Mouse (Mus musculus): ENCODE measurements at regions not wholly inside any gene's neighbourhood (a gene's known extent, or its start where the extent isn't known, plus 50 kb on each side); places are given as distances from the start of the nearest gene placed in this dataset.

DNA sequence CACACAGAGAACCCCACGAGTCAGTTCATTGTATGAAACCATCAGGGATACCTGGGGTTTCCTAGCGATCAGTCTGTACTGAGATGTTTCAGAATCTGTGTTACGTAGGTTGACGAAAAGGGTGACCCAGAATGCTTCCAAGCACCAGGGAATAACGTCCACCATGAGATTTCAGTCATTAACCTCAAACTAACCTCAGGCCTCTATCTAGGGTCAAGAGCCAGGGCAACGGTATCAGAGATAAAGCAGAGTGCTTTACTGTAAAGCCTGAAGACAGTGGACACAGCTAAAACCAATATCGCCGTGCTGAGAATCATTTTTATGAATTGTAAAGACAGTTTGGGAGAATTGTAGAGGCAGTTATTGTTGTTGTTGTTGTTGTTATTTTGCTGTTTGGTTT, 52.9 kb upstream of the Errfi1 start:
- in situ Hi-C loops (cut with MboI, MseI), result no loop called here

DNA sequence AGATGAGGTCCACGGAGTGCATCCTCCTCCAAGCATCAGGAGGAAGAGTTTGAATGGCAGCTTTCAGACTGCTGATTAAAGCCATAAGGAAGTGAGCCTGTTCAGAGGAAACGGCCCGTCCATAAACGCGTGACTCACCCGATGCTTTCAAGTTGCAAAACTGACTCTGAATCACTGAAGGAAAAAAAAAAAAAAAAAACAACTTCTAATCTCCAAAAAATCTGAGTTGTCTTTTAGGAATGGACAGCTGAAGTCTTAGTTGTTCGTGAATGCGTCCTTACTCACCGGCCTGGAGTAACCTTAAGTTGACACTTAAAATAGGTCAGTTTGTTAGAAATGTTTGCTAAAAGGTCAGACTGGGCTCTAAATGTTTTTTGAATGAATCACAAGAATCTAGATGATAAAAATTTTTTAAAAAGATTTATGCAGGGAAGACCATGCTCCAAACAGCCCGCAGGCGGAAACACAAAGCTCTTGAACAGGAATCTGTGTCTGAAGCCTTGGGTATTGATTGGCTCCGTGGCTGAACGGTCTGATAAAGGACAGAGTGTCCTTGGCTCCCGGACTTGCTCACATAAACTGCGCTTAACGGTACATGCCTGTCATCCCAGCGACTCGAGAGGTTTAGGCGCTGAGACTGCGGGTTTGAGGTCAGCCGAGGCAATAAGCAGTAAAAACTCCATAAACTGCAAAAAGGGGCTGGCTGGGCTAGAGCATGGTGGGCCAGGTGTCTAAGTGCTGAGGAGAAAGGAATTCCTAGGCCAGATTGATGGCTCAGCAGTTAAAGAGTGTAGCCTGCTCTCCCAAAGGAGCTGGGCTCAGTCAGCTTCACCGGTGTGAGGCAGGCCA, 53.9 kb upstream of the Errfi1 start:
- in situ Hi-C loops (cut with MboI, MseI), result no loop called here

- in situ Hi-C loops (cut with MboI, MseI), result no loop called here
Measured at GRCm38 (mm10) chr4:150798783-150799530, 54.8 kb upstream of the Errfi1 start.

- in situ Hi-C loops (cut with MboI, MseI), result no loop called here
Measured at GRCm38 (mm10) chr4:150798281-150798680, 55.4 kb upstream of the Errfi1 start.

DNA sequence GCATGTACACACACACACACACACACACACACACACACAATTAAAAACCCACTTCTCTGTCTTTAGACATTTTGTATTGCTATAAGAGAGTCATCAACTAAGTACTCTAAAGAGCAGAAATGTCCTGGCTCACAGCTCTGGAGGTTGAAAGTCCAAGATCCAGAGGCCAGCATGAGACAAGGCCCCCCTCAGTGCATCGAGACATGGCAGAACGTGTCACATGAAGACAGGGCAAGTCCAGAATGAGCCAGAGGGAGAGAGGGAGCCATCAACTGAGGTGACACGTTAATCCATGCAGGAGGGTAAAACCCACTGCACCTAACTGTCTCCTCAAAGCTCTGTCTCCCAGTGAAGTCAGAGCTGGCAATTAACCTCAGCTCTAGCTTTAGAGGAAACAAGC, 56.7 kb upstream of the Errfi1 start:
- in situ Hi-C loops (cut with MboI, MseI), result no loop called here

- in situ Hi-C loops (cut with MboI, MseI), result loop anchor here (5.0 kb wide), 1 partner anchor 57 kb away; the partner anchor contains the start of gene Errfi1
Measured at GRCm38 (mm10) chr4:150794878-150795277, 58.8 kb upstream of the Errfi1 start.

- in situ Hi-C loops (cut with MboI, MseI), result loop anchor here (5.0 kb wide), 1 partner anchor 58 kb away; the partner anchor contains the start of gene Errfi1
Measured at GRCm38 (mm10) chr4:150794257-150794794, 59.4 kb upstream of the Errfi1 start.

GRCm38 (mm10) chr4:150793146-150793545, 60.6 kb upstream of the Errfi1 start:
- in situ Hi-C loops (cut with MboI, MseI), result loop anchor here (5.0 kb wide), 1 partner anchor 59 kb away; the partner anchor contains the start of gene Errfi1

DNA sequence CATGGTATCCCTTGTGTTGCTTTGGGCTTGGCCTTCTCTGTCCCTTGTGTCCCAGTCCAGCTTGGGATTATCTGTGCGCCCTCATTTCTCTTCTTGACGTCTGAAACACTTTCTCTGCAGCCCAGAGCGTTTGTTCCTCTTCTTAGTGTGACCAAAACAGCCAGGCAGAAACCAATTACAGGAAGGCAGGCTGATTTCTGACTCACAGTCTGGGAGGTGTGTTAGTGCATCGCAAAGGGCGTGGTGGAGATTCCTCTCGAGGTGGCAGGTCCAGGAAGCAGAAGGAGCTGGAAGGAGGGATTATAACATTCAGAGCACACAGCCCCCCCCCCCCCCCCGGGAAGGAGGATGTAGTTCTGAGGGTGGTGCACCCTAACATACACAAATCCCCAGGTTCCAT, 64.6 kb upstream of the Errfi1 start:
- in situ Hi-C loops (cut with MboI, MseI), result no loop called here

DNA sequence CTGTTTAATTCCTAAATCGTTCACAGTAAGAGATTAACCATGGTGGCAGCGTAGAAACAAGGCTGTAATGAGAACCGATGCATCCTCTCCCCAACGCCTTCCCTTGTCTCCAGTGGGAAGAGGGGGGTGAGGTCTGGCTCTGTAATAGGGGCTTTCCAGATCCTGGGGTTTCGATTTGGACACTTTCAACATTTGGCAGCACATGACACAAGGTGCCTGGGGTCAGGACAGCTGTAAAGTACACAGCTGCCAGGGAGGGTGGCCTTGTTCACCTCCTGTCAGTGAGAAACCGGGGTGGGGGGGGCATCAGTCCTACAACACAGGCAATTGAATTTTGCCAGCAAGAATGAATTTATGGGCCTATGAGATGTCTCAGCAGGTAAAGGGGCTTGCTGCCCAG, 66.6 kb upstream of the Errfi1 start:
- in situ Hi-C loops (cut with MboI, MseI), result no loop called here

GRCm38 (mm10) chr4:150786651-150787050, 67.1 kb upstream of the Errfi1 start:
- in situ Hi-C loops (cut with MboI, MseI), result no loop called here

- in situ Hi-C loops (cut with MboI, MseI), result loop anchor here (5.0 kb wide), 1 partner anchor 42 kb away; no protein-coding TSS in a partner anchor
Measured at GRCm38 (mm10) chr4:150784491-150785451, 68.9 kb upstream of the Errfi1 start.

GRCm38 (mm10) chr4:150781304-150781703, 72.4 kb upstream of the Errfi1 start:
- in situ Hi-C loops (cut with MboI, MseI), result loop anchor here (5.0 kb wide), 1 partner anchor 39 kb away; no protein-coding TSS in a partner anchor

GRCm38 (mm10) chr4:150779340-150779739, 74.4 kb upstream of the Errfi1 start:
- in situ Hi-C loops (cut with MboI, MseI), result no loop called here

- in situ Hi-C loops (cut with MboI, MseI), result no loop called here
Measured at GRCm38 (mm10) chr4:150778683-150779082, 75.0 kb upstream of the Errfi1 start.

DNA sequence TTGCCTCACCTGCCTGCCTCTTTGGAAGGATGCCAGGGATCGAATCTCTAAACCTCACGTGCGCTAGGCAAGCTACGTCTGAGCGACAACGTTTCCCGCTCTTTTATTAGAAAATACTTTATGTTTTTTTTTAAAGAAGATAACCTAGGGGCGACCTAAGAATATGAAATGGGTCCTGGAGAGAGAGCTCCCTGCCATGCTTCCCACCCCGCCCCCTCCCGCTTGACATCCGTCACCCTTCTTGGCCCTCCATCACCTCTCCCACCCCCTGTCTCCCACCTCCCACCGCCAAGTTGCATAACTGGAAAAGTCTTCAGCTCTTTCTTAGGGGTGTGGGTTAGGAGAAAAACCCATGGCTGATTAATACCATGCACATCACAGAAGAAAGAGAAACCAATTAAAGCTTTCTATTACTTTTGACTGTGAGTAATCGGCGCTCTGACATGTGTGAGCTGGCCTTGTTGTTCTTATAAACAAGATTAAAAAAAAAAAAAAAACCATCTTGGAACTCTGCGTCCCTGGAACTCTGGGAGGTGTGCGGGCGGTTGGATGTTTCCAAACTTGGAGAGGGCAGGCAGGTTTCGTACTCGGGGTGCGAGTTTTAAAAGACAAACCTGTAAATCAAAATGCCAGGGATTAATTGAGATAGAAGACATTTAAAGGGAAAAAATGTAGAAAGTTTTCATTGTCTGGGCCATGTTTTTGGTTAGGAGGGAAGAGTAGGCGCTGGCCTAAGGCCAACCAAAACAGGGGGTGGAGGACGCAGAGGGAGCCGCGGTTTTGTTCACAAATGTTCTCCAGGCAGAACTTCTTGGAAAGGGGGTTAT, 77.8 kb upstream of the Errfi1 start:
- in situ Hi-C loops (cut with MboI, MseI), result no loop called here

DNA sequence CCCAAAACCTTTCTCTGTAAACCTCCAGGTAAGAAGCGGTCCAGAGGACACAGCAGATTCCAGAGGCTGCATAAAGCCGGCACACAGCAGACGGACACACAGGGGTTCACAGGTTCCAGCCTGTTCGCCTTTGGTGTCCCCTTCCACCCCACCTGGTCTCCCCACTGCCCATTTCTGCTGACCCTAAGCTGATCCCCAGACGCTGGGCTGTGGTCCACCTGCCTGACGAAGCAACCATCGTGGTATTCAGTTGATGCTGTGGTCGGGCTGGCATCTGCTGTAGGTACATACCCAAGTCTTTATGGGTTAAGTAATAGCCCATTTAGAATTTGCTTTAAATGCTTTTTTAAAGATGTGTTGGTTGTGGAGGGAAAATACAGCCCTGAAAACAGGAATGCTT, 78.4 kb upstream of the Errfi1 start:
- in situ Hi-C loops (cut with MboI, MseI), result no loop called here

GRCm38 (mm10) chr4:150774289-150774914, 79.3 kb upstream of the Errfi1 start:
- in situ Hi-C loops (cut with MboI, MseI), result no loop called here

DNA sequence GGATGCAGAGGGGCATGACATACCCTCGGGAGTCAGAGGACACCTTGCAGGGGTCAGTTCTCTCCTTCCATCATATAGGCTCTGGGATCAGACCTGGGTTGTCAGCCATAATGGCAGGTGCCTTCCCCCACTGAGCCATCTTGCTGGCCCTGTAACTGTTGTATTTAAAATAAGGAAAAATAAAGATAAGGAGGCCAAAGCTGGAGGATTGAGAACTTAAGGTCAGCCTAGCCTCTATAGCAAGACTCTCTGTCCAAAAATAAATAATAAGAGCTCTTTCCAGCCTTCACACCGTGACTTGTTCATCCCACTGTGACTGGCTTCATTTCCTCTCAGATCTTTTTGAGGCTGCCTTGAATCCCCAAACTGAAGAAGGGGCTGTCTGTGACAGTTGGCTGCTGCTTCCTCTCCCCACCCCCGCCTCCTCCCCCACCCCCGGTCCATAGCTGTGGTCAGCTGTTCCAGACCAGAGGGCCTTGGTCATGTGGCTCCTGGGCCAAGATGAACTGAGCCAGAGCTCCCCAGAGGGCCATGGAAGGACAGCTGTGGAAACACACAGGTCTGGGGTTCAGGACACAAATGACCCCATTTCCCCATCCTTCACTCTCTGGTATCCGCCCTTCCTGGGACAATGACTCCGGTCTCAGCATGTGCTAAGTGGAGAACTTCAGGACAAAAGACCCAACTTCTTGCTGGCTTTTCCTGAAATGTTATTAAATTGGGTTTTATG, 81.6 kb upstream of the Errfi1 start:
- in situ Hi-C loops (cut with MboI, MseI), result no loop called here
